Mouse (Mus musculus) urinary bladder, postnatal 4 days (tissue): Measurements from ENCODE around the gene Acat2.
"Not testable (repeated sequence)": the region's sequence is repeated elsewhere in the genome, so short reads cannot be mapped to it uniquely, and the experiment has no call there.

Experiments used
- DNase-seq, 2 experiments: peaks; one replicate each; pipeline ENCODE4 v3.0.0; 2021 to 2022; ENCODE audit warnings: low spot score in 2 of 2

Gene Acat2

GRCm38 (mm10) chr17:12906436-12906835, 54.1 kb downstream of the Acat2 start:
- peak in 1 of 2 experiments; percentile 43 for DNase-seq

- DNase-seq = peak in 1 of 2 experiments; percentile 40
Observed at GRCm38 (mm10) chr17:12905810-12906209, 54.7 kb downstream of the Acat2 start.

- DNase-seq = peak in 1 of 2 experiments; percentile 56
Observed at GRCm38 (mm10) chr17:12904349-12904748, 56.2 kb downstream of the Acat2 start.

- peak in 1 of 2 experiments; percentile 54 for DNase-seq
Observed at GRCm38 (mm10) chr17:12903372-12904333, 56.9 kb downstream of the Acat2 start.

- no peak for DNase-seq
Observed at GRCm38 (mm10) chr17:12902291-12902690, 58.3 kb downstream of the Acat2 start.

GRCm38 (mm10) chr17:12898607-12899006, 61.9 kb downstream of the Acat2 start:
- not testable (repeated sequence) for DNase-seq

GRCm38 (mm10) chr17:12897674-12898073, 62.9 kb downstream of the Acat2 start:
- no peak for DNase-seq
